Mouse (Mus musculus): Measurements from ENCODE around the gene P3h4. TPM values are rescaled to one million over a fixed set of nuclear protein-coding genes. Genes with fewer than 3 reads are reported as not detected.

Gene P3h4
- polyA plus RNA-seq, 1 experiment = 85.8 TPM

DNA sequence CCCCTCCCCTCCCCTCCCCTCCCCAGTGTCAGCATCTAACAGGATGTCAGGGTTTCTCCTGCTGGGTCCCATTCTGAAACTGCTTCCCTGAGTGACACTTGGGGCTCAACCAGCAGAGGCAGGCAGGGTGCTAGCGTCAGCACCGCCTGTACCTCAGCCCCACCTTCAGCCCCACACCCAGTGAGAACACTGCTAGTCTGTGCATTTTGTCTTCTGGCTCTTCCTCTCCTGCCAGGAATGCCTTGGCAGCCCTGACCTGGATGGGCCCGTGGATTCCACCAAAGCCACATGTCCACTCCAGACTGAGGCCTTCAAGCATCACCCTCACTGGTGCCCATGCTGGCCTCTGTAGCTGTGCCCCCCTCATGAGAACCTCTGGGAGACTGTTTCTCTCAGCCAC lies 5.0 kb downstream of the P3h4 start:
- Histone ChIP-seq H3K4me3 (ENCODE audit: insufficient read depth, low read length) (no peak overlapping the region), H3K27ac (ENCODE audit: insufficient read depth, low read length) (no peak overlapping the region), H3K4me1 (ENCODE audit: control insufficient read depth, insufficient read depth, low read length) (peaks cover 6% of the 10 kb centered on the region; the same call in 1 of the 2 replicates)
- TF ChIP-seq POLR2A (IDR thresholded peaks at IDR 0.05; ENCODE audit: low read depth, low read length) = no peak
- TF ChIP-seq CTCF (IDR thresholded peaks at IDR 0.05; ENCODE audit: borderline replicate concordance, insufficient read depth, low read length) = no peak

DNA sequence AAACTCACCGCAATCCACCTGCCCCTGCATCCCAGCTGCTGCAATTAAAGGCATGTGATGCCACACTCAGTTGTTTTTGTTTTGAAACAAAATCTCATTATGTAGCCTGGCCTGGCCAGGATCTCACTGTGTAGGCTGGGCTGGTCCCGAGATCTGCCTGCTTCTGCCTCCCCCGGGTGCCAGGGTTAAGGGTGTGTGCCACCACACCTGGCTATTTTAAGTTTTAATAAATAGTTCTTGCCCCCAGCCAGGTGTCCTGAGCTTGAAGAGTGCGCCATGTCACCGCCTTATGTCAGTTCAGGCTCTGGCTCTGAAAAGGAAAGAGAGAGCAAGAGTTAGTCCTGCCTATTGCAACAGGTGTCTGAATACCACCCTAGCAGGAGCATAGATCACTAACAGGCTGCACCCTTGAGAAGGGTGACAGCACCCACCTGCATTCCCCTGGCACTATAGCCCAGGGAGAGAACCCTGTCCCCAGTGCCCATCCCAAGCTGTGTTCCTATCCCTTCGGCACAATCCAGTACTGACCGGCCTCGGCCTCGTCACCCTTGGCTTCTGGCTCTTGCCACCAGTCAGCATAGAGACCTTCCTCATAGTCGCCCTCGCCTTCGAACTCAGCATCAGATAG lies 5.7 kb downstream of the P3h4 start:
- no peak for TF ChIP-seq POLR2A (IDR thresholded peaks at IDR 0.05; ENCODE audit: low read depth, low read length)
- no peak for TF ChIP-seq CTCF (IDR thresholded peaks at IDR 0.05; ENCODE audit: borderline replicate concordance, insufficient read depth, low read length)
- Histone ChIP-seq H3K4me3 (ENCODE audit: insufficient read depth, low read length) (no peak overlapping the region), H3K4me1 (ENCODE audit: control insufficient read depth, insufficient read depth, low read length) (peaks cover 6% of the 10 kb centered on the region; the same call in 1 of the 2 replicates), H3K27ac (ENCODE audit: insufficient read depth, low read length) (no peak overlapping the region)

DNA sequence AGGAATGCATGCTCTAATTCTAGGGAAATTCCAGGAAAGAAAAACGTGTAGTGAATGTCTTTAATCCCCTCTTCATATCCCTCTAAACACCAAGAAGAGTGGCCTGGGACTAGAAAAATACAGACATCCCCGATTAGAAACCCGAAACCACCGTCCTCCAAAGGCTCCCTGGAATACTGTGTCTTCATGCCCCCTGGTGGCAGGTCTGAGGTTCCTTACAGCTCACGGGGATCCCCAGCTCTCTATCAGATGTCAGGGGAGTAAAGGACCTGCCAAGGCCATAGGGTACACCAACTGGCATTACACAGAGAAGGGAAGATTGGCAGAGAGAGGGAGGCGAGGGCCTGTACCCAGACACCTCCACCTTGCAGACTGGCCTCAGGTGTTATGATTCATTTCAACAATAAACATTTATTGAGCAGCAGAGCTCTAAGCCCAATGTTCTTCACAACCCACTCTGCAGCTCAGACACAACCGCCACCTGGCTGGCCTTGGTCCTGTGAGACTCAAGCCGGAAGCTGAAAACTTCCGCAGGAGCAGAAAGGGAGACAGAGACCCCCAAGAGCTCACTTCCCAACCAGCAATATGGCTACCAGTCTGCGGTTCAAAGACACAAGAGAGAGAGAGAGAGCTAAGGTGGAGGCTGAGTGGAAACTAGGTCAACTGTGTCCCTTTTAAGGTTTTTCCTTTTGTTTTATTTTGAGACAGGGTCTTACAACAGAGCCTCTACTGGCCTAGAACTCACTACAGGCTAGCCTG lies 6.4 kb downstream of the P3h4 start:
- Histone ChIP-seq H3K4me3 (ENCODE audit: insufficient read depth, low read length) (no peak overlapping the region), H3K4me1 (ENCODE audit: control insufficient read depth, insufficient read depth, low read length) (peaks cover 6% of the 10 kb centered on the region; the same call in 1 of the 2 replicates), H3K27ac (ENCODE audit: insufficient read depth, low read length) (no peak overlapping the region)
- no peak for TF ChIP-seq POLR2A (IDR thresholded peaks at IDR 0.05; ENCODE audit: low read depth, low read length)
- TF ChIP-seq CTCF (IDR thresholded peaks at IDR 0.05; ENCODE audit: borderline replicate concordance, insufficient read depth, low read length) = peak; percentile 41; the same call in 1 of the 2 replicates

- TF ChIP-seq POLR2A (IDR thresholded peaks at IDR 0.05; ENCODE audit: low read depth, low read length) (peak; percentile 34), CTCF (IDR thresholded peaks at IDR 0.05; ENCODE audit: borderline replicate concordance, insufficient read depth, low read length) (no peak)
- H3K4me1 ChIP-seq (ENCODE audit: control insufficient read depth, insufficient read depth, low read length) = peaks cover 5% of the 10 kb centered on the region; the same call in 1 of the 2 replicates
- H3K4me3 ChIP-seq (ENCODE audit: insufficient read depth, low read length) = no peak overlapping the region
- H3K27ac ChIP-seq (ENCODE audit: insufficient read depth, low read length) = no peak overlapping the region
These were observed 7.5 kb downstream of the P3h4 start for GRCm38 (mm10) chr11:100406995-100407705.

GRCm38 (mm10) chr11:100406273-100406672 lies 8.4 kb downstream of the P3h4 start:
- Histone ChIP-seq H3K4me1 (ENCODE audit: control insufficient read depth, insufficient read depth, low read length) (no peaks in the 10 kb centered on the region; the same call in 1 of the 2 replicates), H3K27ac (ENCODE audit: insufficient read depth, low read length) (no peak overlapping the region), H3K4me3 (ENCODE audit: insufficient read depth, low read length) (no peak overlapping the region)
- TF ChIP-seq CTCF (IDR thresholded peaks at IDR 0.05; ENCODE audit: borderline replicate concordance, insufficient read depth, low read length) = no peak
- peak; percentile 51; the same call in 1 of the 2 replicates for TF ChIP-seq POLR2A (IDR thresholded peaks at IDR 0.05; ENCODE audit: low read depth, low read length)

GRCm38 (mm10) chr11:100404456-100405074 lies 10.1 kb downstream of the P3h4 start:
- TF ChIP-seq CTCF (IDR thresholded peaks at IDR 0.05; ENCODE audit: borderline replicate concordance, insufficient read depth, low read length) (no peak), POLR2A (IDR thresholded peaks at IDR 0.05; ENCODE audit: low read depth, low read length) (no peak)
- Histone ChIP-seq H3K4me1 (ENCODE audit: control insufficient read depth, insufficient read depth, low read length) (no peaks in the 10 kb centered on the region), H3K4me3 (ENCODE audit: insufficient read depth, low read length) (no peak overlapping the region)

GRCm38 (mm10) chr11:100403445-100404134 lies 11.0 kb downstream of the P3h4 start:
- H3K4me1 ChIP-seq (ENCODE audit: control insufficient read depth, insufficient read depth, low read length) = no peaks in the 10 kb centered on the region
- no peak overlapping the region for H3K4me3 ChIP-seq (ENCODE audit: insufficient read depth, low read length)
- H3K27ac ChIP-seq (ENCODE audit: insufficient read depth, low read length) = no peak overlapping the region
- TF ChIP-seq CTCF (IDR thresholded peaks at IDR 0.05; ENCODE audit: borderline replicate concordance, insufficient read depth, low read length) (no peak), POLR2A (IDR thresholded peaks at IDR 0.05; ENCODE audit: low read depth, low read length) (no peak)

More at GRCm38 (mm10) chr11:100404456-100405074, 10.1 kb downstream of the P3h4 start:
- no peak overlapping the region for H3K27ac ChIP-seq (ENCODE audit: insufficient read depth, low read length)

- no peak overlapping the region for H3K27ac ChIP-seq (ENCODE audit: insufficient read depth, low read length)
- TF ChIP-seq CTCF (IDR thresholded peaks at IDR 0.05; ENCODE audit: borderline replicate concordance, insufficient read depth, low read length) (no peak), POLR2A (IDR thresholded peaks at IDR 0.05; ENCODE audit: low read depth, low read length) (no peak)
- H3K4me1 ChIP-seq (ENCODE audit: control insufficient read depth, insufficient read depth, low read length) = no peaks in the 10 kb centered on the region
- H3K4me3 ChIP-seq (ENCODE audit: insufficient read depth, low read length) = no peak overlapping the region
These were observed 12.0 kb downstream of the P3h4 start for GRCm38 (mm10) chr11:100402682-100403081.

GRCm38 (mm10) chr11:100402240-100402639 lies 12.4 kb downstream of the P3h4 start:
- Histone ChIP-seq H3K4me1 (ENCODE audit: control insufficient read depth, insufficient read depth, low read length) (no peaks in the 10 kb centered on the region), H3K4me3 (ENCODE audit: insufficient read depth, low read length) (no peak overlapping the region), H3K27ac (ENCODE audit: insufficient read depth, low read length) (no peak overlapping the region)
- TF ChIP-seq POLR2A (IDR thresholded peaks at IDR 0.05; ENCODE audit: low read depth, low read length) (no peak), CTCF (IDR thresholded peaks at IDR 0.05; ENCODE audit: borderline replicate concordance, insufficient read depth, low read length) (no peak)
